Mouse (Mus musculus) embryonic fibroblast, embryonic 13.5 days (primary cell): Measurements from ENCODE around the gene Trarg1. TPM values are rescaled to one million over a fixed set of nuclear protein-coding genes. Genes with fewer than 3 reads are reported as not detected.

Source experiments
- H3K27ac ChIP-seq: 2 replicates; pipeline ENCODE4 v1.5.1; 2012; ENCODE audit warnings: low read length, control low read depth, inconsistent platforms; ENCODE audit not compliant: insufficient read depth
- H3K4me1 ChIP-seq: 2 replicates; pipeline ENCODE4 v1.6.1; 2011; ENCODE audit warnings: low read length; ENCODE audit not compliant: control insufficient read depth, insufficient read depth
- H3K4me3 ChIP-seq: 2 replicates; pipeline ENCODE4 v1.5.1; 2011; ENCODE audit warnings: mild to moderate bottlenecking, control low read depth, low read length; ENCODE audit not compliant: insufficient read depth
- CTCF ChIP-seq: IDR thresholded peaks from 2 replicates; pipeline ENCODE4 v1.5.1; 2011; ENCODE audit warnings: mild to moderate bottlenecking, control low read depth, low read length, moderate library complexity, borderline replicate concordance; ENCODE audit not compliant: insufficient read depth
- POLR2A ChIP-seq: IDR thresholded peaks from 2 replicates; pipeline ENCODE4 v1.6.1; 2011; ENCODE audit warnings: low read depth, mild to moderate bottlenecking, control low read depth, low read length, moderate library complexity
- polyA plus RNA-seq: library from polyadenylated mRNA; stranded (reverse); fragments of >200 nt; gene quantifications from 2 replicates; pipeline ENCODE4 v1.2.4, GENCODE M21; 2011; ENCODE audit warnings: low read depth; ENCODE audit not compliant: missing spikeins, insufficient read length

Trarg1 gene
- polyA plus RNA-seq, 1 experiment, result not detected

DNA sequence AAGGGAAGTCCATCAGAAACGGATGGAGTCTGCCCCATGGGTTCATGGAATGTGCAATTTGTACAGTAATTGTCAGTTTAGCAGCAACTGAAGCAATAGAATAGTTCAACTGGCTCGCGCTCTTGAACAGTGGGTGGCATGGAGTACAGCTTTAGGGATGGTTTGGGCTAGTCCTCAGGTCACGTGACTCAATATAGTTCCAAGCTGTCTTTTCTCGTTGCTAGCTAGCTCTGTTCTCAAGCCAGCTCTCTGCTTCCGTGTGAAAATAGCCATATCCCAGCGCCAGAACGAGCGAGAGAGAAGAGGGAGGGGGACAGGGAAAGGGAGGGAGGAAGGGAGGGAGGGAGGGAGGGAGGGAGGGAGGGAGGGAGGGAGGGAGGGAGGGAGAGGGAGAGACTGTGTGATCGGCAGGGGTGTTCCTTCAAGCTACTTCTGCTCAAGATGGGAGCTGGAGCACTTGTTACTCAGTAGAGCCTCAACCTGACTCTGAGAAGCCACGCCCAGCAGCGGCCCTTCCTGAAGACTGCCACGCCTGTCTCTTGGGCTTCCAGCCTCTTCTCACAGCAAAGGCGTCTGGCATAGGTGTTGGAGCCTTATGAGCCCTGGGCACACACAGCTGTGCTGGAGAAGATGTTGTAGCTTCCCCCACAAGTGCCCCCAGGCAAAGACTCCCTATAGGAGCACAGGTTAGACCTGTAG lies 28.6 kb upstream of the Trarg1 start:
- TF ChIP-seq CTCF (no peak), POLR2A (no peak)
- Histone ChIP-seq H3K4me1 (0 out of 2 replicates have a peak, but pooled peaks cover 2% of the 10 kb centered on the region), H3K27ac (no peak overlapping the region), H3K4me3 (no peak overlapping the region)

DNA sequence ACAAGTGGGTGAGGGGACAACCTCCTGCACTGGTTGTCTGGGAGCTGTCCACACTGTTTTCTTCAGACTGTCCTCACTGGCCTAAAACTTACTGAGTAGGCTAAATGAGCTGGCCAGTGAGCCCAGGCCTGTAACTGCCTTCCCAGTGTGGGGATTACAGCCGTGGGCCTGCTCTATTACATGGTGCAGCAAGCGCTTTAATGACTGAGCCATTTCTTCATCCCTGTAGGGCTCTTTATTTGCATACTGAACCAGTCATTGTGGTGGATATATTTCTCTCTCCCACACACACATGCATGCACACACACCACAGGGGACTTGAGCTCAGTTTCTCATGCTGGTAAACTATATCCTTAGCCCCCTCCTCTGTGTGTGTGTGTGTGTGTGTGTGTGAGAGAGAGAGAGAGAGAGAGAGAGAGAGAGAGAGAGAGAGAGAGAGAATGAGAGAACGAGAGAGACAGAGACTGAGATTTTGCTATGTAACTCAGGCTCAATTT lies 26.7 kb upstream of the Trarg1 start:
- no peak overlapping the region for H3K4me3 ChIP-seq

GRCm38 (mm10) chr11:76655106-76655505 lies 24.5 kb upstream of the Trarg1 start:
- Histone ChIP-seq H3K4me3 (no peak overlapping the region), H3K4me1 (0 out of 2 replicates have a peak, but pooled peaks cover 2% of the 10 kb centered on the region), H3K27ac (no peak overlapping the region)
- no peak for TF ChIP-seq CTCF
- no peak for TF ChIP-seq POLR2A

More for the DNA sequence above, 26.7 kb upstream of the Trarg1 start:
- Histone ChIP-seq H3K4me1 (0 out of 2 replicates have a peak, but pooled peaks cover 2% of the 10 kb centered on the region), H3K27ac (no peak overlapping the region)
- no peak for TF ChIP-seq POLR2A
- no peak for TF ChIP-seq CTCF

DNA sequence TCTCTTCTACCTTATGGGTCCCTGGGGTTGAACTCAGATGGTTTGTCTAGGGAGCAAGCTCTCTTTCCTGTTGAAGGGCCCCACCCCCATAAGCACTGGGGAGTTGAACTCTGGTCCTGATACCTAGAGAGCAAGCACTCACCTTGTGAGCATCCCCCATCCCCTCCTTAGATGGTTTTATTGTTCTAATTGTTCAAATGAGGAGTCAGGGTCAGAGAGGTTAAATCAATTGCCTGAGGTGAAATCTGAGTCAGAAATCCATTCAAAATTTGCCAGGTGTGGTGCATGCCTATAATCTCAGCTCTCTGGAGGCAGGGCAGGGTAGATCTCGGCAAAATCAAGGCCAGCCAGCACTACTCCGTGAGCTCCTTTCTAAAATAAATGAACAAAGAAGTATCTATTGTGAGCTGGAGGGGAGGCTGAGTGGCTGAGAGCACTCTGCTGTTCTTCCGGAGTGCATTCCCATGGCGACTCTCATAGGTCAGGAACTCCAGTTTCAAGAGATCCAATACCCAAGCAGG lies 22.1 kb upstream of the Trarg1 start:
- 0 out of 2 replicates have a peak, but pooled peaks cover 2% of the 10 kb centered on the region for H3K4me1 ChIP-seq
- H3K4me3 ChIP-seq, result no peak overlapping the region
- TF ChIP-seq CTCF (no peak), POLR2A (no peak)
- no peak overlapping the region for H3K27ac ChIP-seq

- no peak overlapping the region for H3K27ac ChIP-seq
- H3K4me3 ChIP-seq, result no peak overlapping the region
- TF ChIP-seq POLR2A (no peak), CTCF (no peak)
- H3K4me1 ChIP-seq, result 0 out of 2 replicates have a peak, but pooled peaks cover 2% of the 10 kb centered on the region
These were observed 20.3 kb upstream of the Trarg1 start for GRCm38 (mm10) chr11:76659138-76659930.

DNA sequence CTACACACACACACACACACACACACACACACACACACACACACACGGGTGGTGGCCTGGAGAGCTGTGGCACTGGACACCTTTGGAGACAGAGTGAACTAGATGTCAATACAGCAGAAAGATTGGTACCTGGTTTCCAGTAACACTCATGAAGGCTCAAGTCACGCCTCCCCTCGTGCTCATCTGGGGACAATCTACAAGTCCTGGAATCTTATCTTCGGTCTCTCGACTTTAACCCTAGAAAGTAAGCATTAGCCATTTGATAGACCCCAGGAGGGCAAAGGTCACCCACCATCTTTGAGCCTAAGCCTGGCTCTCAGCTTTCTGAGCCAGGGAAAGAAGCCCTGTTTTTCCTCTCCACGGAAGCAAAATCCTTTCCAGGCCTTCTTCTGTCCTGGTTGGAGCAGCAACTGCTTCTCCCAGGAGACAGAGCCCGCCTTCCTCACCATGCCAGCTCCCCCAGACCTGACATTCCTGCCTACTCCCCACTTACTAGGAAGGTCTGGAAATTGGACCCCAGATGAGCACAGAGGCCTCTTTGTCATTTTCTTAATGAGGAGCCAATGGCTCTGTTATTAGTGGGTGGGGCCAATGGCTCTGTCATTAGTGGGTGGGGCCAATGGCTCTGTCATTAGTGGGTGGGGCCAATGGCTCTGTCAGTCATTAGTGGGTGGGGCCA lies 17.7 kb upstream of the Trarg1 start:
- TF ChIP-seq POLR2A, result no peak
- TF ChIP-seq CTCF, result no peak
- no peak overlapping the region for H3K27ac ChIP-seq
- H3K4me1 ChIP-seq, result no peaks in the 10 kb centered on the region
- H3K4me3 ChIP-seq, result no peak overlapping the region

GRCm38 (mm10) chr11:76666002-76666649 lies 13.5 kb upstream of the Trarg1 start:
- Histone ChIP-seq H3K27ac (no peak overlapping the region), H3K4me1 (no peaks in the 10 kb centered on the region), H3K4me3 (peak overlapping the region; percentile 24)
- TF ChIP-seq POLR2A, result no peak
- TF ChIP-seq CTCF, result no peak

DNA sequence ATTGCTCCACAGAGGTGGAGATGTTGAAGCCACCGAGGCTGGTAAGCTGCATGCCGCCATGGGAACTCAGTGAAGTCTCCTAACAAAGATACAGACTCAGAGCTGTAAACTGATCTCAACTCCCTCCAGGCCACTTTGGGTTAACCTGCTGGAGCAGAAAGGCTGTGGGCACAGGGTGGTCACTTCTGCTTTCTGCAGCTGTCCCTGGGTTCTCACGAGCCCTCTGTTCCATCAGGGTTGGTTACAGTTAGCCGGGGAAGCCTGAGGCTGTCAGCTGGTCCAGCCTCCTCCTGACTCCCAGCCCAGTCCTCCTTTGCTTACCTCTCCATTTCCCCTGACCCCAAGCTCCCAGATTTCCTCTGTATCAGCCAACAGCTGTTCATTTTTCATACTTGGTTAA lies 11.8 kb upstream of the Trarg1 start:
- no peak for TF ChIP-seq POLR2A
- no peak for TF ChIP-seq CTCF
- H3K4me1 ChIP-seq, result no peaks in the 10 kb centered on the region

DNA sequence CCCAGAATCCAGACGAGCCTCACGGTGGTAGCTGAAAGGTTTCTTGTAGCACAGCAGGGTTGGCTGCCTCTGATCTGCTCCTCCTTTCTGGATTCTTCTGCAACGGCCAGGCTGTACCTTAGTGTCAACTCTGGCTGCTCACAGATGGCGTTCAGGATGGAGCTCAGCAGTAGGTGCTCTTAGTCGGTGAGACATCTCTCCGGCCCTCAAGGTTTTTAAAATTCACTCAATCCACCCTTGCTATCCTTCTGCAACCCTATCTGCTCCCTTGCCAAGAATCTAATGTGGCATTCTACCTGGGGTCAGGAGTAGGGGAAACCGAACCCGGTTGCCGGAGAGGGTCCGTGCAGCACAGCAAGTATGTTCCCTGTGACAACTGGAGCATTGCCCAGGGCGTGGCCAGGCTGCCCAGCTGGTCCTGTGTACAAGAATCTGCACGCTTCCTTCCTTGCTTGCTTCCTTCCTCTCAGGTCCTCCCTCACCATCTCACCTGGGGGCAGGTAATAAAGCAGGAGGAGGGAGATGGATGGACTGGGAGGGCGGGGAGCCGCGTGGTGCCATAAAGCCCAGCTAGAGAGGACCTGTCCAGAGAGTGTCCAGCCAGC lies 7.6 kb upstream of the Trarg1 start, which contains the start of gene Bhlha9:
Gene Bhlha9 (plus strand): TSS at position 600 of the 605 bp plus-strand sequence.
- TF ChIP-seq POLR2A, result no peak
- TF ChIP-seq CTCF, result no peak
- Histone ChIP-seq H3K4me3 (no peak within 1 kb of the TSS), H3K27ac (no peak within 1 kb of the TSS), H3K4me1 (no peaks in the 10 kb centered on the region)

More for the DNA sequence above, 11.8 kb upstream of the Trarg1 start:
- H3K4me3 ChIP-seq, result no peak overlapping the region
- H3K27ac ChIP-seq, result no peak overlapping the region
